In the genomic region with DNA sequence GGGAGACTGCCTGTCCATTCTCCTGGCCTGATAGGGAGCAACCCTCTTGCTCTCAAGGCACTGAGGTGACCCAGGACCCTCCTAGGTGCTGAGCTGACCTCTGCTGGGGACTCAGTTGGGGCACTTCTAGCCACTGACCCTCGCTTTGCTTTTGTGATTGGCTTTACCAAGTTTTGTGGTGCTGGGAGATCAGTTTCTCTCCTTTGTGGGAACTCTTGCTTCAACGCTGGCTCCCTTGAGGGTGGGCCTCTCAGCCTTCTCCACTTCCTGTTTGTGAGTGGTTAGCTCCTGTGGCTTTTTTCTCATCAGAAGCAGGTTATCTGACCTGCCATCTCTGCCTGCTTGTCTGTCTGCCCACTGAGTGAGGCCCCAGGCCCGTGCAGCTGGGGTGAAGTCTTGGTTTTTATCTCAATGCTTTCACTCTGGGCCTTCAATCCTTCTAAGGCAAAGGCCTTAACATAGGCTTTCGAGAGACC, we compare ENCODE assay signal across 10 mouse cellular contexts. TPM values are rescaled to one million over a fixed set of nuclear protein-coding genes. Genes with fewer than 3 reads are reported as not detected.
A peak's percentile ranks its signal among the peaks of the same experiment; 100 is the strongest.
DNase-seq lines count a peak whose midpoint lies in the region; ATAC-seq and TF ChIP-seq lines count a peak whose summit lies in the region.
"Had no signal": no experiment of that assay in that cellular context is flagged by ENCODE, and none has a peak within 500 bp of the region (broad histone marks: within the 10 kb centered on the region; RNA-seq: fewer than 3 reads in every experiment).

No protein-coding gene starts in this region.

- no peaks in the 10 kb centered on the region for H3K36me3 ChIP-seq in stomach, embryonic 15.5 days
- no peaks in the 10 kb centered on the region for H3K36me3 ChIP-seq in stomach, postnatal 0 days (ENCODE audit: control insufficient read depth, insufficient read depth, low read length)
- no peaks in the 10 kb centered on the region for H3K36me3 ChIP-seq in intestine, postnatal 0 days (ENCODE audit: control insufficient read depth, insufficient read depth)

- peaks cover 5% of the 10 kb centered on the region; the same call in 1 of the 2 replicates for H3K4me1 ChIP-seq in stomach, embryonic 15.5 days
- no peaks in the 10 kb centered on the region for H3K4me1 ChIP-seq in stomach, postnatal 0 days (replicated peaks; ENCODE audit: control insufficient read depth, insufficient read depth)
- no peaks in the 10 kb centered on the region for H3K4me1 ChIP-seq in intestine, postnatal 0 days (replicated peaks; ENCODE audit: control insufficient read depth, insufficient read depth, low read length)
- H3K4me1 ChIP-seq in cerebellum, adult 2 months (ENCODE audit: control insufficient read depth, insufficient read depth, low read length), result no peaks in the 10 kb centered on the region

- TF ChIP-seq EP300 in stomach, postnatal 0 days (optimal IDR thresholded peaks at IDR 0.05), result no peak

- H3K4me3 ChIP-seq in stomach, embryonic 15.5 days (replicated peaks), result no peak overlapping the region
- H3K4me3 ChIP-seq in stomach, postnatal 0 days (ENCODE audit: low read depth, low read length), result no peak overlapping the region
- no peak overlapping the region for H3K4me3 ChIP-seq in intestine, postnatal 0 days (ENCODE audit: low read depth, low read length)
- no peak overlapping the region for H3K4me3 ChIP-seq in cerebellum, adult 2 months (replicated peaks; ENCODE audit: insufficient read depth, low read depth, low read length)

- peak overlapping the region; percentile 41 for H3K27ac ChIP-seq in stomach, embryonic 15.5 days
- H3K27ac ChIP-seq in stomach, postnatal 0 days (replicated peaks), result no peak overlapping the region; the same call in 1 of the 2 replicates
- H3K27ac ChIP-seq in intestine, postnatal 0 days (ENCODE audit: low read depth, low read length), result 0 out of 2 replicates have a peak overlapping the region, but pooled peaks have one; percentile 54
- H3K27ac ChIP-seq in cerebellum, adult 2 months (ENCODE audit: insufficient read depth, low read length), result no peak overlapping the region
- H3K27ac ChIP-seq: kidney, postnatal 0 days had no signal

- 45% methylated on average over 4 of the region's 4 CpGs for WGBS in stomach, embryonic 15.5 days
- 63% methylated on average over 4 of the region's 4 CpGs for WGBS in stomach, postnatal 0 days
- WGBS in intestine, postnatal 0 days, result 50% methylated on average over 4 of the region's 4 CpGs
- WGBS in cerebellum, adult 2 months, result 61% methylated on average over 4 of the region's 4 CpGs

- ATAC-seq in stomach, embryonic 15.5 days (ENCODE audit: insufficient read depth, low FRiP score, low read depth), result no peak
- ATAC-seq in stomach, postnatal 0 days (ENCODE audit: low FRiP score, low TSS enrichment), result no peak
- ATAC-seq in intestine, postnatal 0 days, result no peak
- ATAC-seq in monocyte, adult 5-6 weeks (replicated peaks; ENCODE audit: insufficient number of reproducible peaks, low FRiP score, low TSS enrichment, poor library complexity, severe bottlenecking), result peak; percentile 3; the same call in 1 of the 2 replicates

- H3K27me3 ChIP-seq in stomach, embryonic 15.5 days (replicated peaks), result no peaks in the 10 kb centered on the region
- no peaks in the 10 kb centered on the region for H3K27me3 ChIP-seq in stomach, postnatal 0 days (ENCODE audit: control insufficient read depth, insufficient read depth, low read length)
- no peaks in the 10 kb centered on the region for H3K27me3 ChIP-seq in intestine, postnatal 0 days (replicated peaks; ENCODE audit: control insufficient read depth, insufficient read depth, low read length)
- no peaks in the 10 kb centered on the region for H3K27me3 ChIP-seq in cerebellum, adult 2 months (ENCODE audit: control insufficient read depth, insufficient read depth, low read length)

- no peaks in the 10 kb centered on the region for H3K9me3 ChIP-seq in stomach, embryonic 15.5 days
- no peaks in the 10 kb centered on the region for H3K9me3 ChIP-seq in stomach, postnatal 0 days (ENCODE audit: control insufficient read depth, low read length)
- H3K9me3 ChIP-seq in intestine, postnatal 0 days (ENCODE audit: control insufficient read depth), result no peaks in the 10 kb centered on the region

- no peak overlapping the region for H3K4me2 ChIP-seq in stomach, embryonic 15.5 days
- no peak overlapping the region for H3K4me2 ChIP-seq in stomach, postnatal 0 days (replicated peaks; ENCODE audit: low read depth)
- no peak overlapping the region for H3K4me2 ChIP-seq in intestine, postnatal 0 days (replicated peaks; ENCODE audit: low read depth)

- no peak for TF ChIP-seq CTCF in stomach, postnatal 0 days (IDR thresholded peaks at IDR 0.05; ENCODE audit: low read depth)
- TF ChIP-seq CTCF in intestine, postnatal 0 days (IDR thresholded peaks at IDR 0.05; ENCODE audit: low read depth), result no peak
- TF ChIP-seq CTCF in cerebellum, adult 2 months (IDR thresholded peaks at IDR 0.05; ENCODE audit: borderline replicate concordance, insufficient read depth, low read depth, low read length), result no peak

- no peak overlapping the region for H3K9ac ChIP-seq in stomach, embryonic 15.5 days
- no peak overlapping the region for H3K9ac ChIP-seq in stomach, postnatal 0 days (ENCODE audit: low read length)
- H3K9ac ChIP-seq in intestine, postnatal 0 days (ENCODE audit: low read depth, low read length), result no peak overlapping the region

- no peak for DNase-seq in stomach, postnatal 0 days (ENCODE audit: low spot score)
- DNase-seq in cerebellum, adult 11-12 months, result no peak
- DNase-seq in cerebellum, adult 2 months, result no peak
- no peak for DNase-seq in cerebellum, adult 18-20 months
- no peak for DNase-seq in left cerebral cortex, adult 18-20 months (ENCODE audit: low spot score in 2 of 2)
- DNase-seq: adrenal gland, adult 8-10 months had no signal

- TF ChIP-seq POLR2A in cerebellum, adult 2 months (IDR thresholded peaks at IDR 0.05; ENCODE audit: borderline replicate concordance, insufficient read depth, low read length), result no peak

RNA-seq across cellular contexts. Expression of a gene that starts 8.8 kb away (rescaled TPM):
- 2.0 and 2.8 TPM in 2 replicates for polyA plus RNA-seq in stomach, embryonic 15.5 days (2015; fragmentation: Nextera tagmentation; extraction: Ambion mirVana)
- polyA plus RNA-seq in stomach, postnatal 0 days (2015; fragmentation: Nextera tagmentation; extraction: Ambion mirVana), result 0.56 and 0.70 TPM in 2 replicates
- 0.33 and 0.61 TPM in 2 replicates for polyA plus RNA-seq in intestine, postnatal 0 days (2015; fragmentation: Nextera tagmentation; extraction: Ambion mirVana)
- 4.3 to 7.3 TPM (median 5.4 TPM) in 3 replicates for total RNA-seq in monocyte, adult 5-6 weeks (2017)
- polyA plus RNA-seq in cerebellum, adult 2 months (2012; rRNA removed), result 198 TPM in 2 replicates
- total RNA-seq in left cerebral cortex, adult 18-20 months (2021), result 100 to 1,000 TPM; 172 to 177 TPM

RNA-seq across cellular contexts. Expression of a gene that starts 14.2 kb away (rescaled TPM):
- 118 and 127 TPM in 2 replicates for polyA plus RNA-seq in stomach, embryonic 15.5 days (2015; fragmentation: Nextera tagmentation; extraction: Ambion mirVana)
- polyA plus RNA-seq in stomach, postnatal 0 days (2015; fragmentation: Nextera tagmentation; extraction: Ambion mirVana), result 119 and 121 TPM in 2 replicates
- polyA plus RNA-seq in intestine, postnatal 0 days (2015; fragmentation: Nextera tagmentation; extraction: Ambion mirVana), result 79.7 and 87.5 TPM in 2 replicates
- 123 to 169 TPM (median 136 TPM) in 3 replicates for total RNA-seq in monocyte, adult 5-6 weeks (2017)
- 155 and 158 TPM in 2 replicates for polyA plus RNA-seq in cerebellum, adult 2 months (2012; rRNA removed)
- total RNA-seq in left cerebral cortex, adult 18-20 months (2021), result 10 to 100 TPM; 80.1 to 87.1 TPM

RNA-seq across cellular contexts. Expression of a gene that starts 41.9 kb away (rescaled TPM):
- 11.1 and 23.1 TPM in 2 replicates for polyA plus RNA-seq in stomach, embryonic 15.5 days (2015; fragmentation: Nextera tagmentation; extraction: Ambion mirVana)
- polyA plus RNA-seq in stomach, postnatal 0 days (2015; fragmentation: Nextera tagmentation; extraction: Ambion mirVana), result 0.52 and 0.74 TPM in 2 replicates
- 0.12 and 0.27 TPM in 2 replicates for polyA plus RNA-seq in intestine, postnatal 0 days (2015; fragmentation: Nextera tagmentation; extraction: Ambion mirVana)
- not detected in 3 replicates for total RNA-seq in monocyte, adult 5-6 weeks (2017)
- 0.08 and 0.11 TPM in 2 replicates for polyA plus RNA-seq in cerebellum, adult 2 months (2012; rRNA removed)
- under 1 TPM in 1 of 2 experiments, not detected in 1; 0.26 TPM for total RNA-seq in left cerebral cortex, adult 18-20 months (2021)
- total RNA-seq: adrenal gland, adult 8-10 months had no signal

Comparison
In these comparisons a context has a peak if more than half of its experiments do, and no peak if none do; other contexts are left out.
1. H3K27ac ChIP-seq: peak in stomach, embryonic 15.5 days (single experiment) and intestine, postnatal 0 days (single experiment); none in stomach, postnatal 0 days (single experiment) and cerebellum, adult 2 months (single experiment).
2. RNA of a gene that starts 8.8 kb away (polyA plus RNA-seq): 198 TPM in cerebellum, adult 2 months; 2.0 to 2.8 TPM in stomach, embryonic 15.5 days, 0.33 to 0.61 TPM in intestine, postnatal 0 days and 0.56 to 0.70 TPM in stomach, postnatal 0 days; every median in the first group is over 10 times any median in the second.